Mouse (Mus musculus) liver, embryonic 16.5 days (tissue): ENCODE results near the gene Brk1. TPM values are rescaled to one million over a fixed set of nuclear protein-coding genes. Genes with fewer than 3 reads are reported as not detected.
A peak's percentile ranks its signal among the peaks of the same experiment; 100 is the strongest.

Experiments
- ATAC-seq: fragments of 200-750 bp; cut with Nextera tagmentation; 2 replicates; pipeline ENCODE4 v1.8.0; 2017; ENCODE audit warnings: low read depth, mild to moderate bottlenecking, moderate number of reproducible peaks, moderate library complexity
- H3K27ac ChIP-seq: fragments of 300-500 bp; sonication (generic); 2 replicates; pipeline ENCODE4 v1.5.1; 2014; ENCODE audit warnings: mild to moderate bottlenecking, low read length
- H3K27me3 ChIP-seq: fragments of 300-500 bp; sonication (generic); 2 replicates; pipeline ENCODE4 v1.6.1; 2014; ENCODE audit warnings: low read depth, low read length, mixed read lengths; ENCODE audit not compliant: control insufficient read depth, insufficient read depth
- H3K36me3 ChIP-seq: fragments of 300-500 bp; sonication (generic); 2 replicates; pipeline ENCODE4 v1.6.1; 2014; ENCODE audit warnings: mild to moderate bottlenecking; ENCODE audit not compliant: control insufficient read depth, insufficient read depth
- H3K4me1 ChIP-seq: fragments of 300-500 bp; sonication (generic); 2 replicates; pipeline ENCODE4 v1.6.1; 2014; ENCODE audit warnings: low read depth, low read length, mixed read lengths; ENCODE audit not compliant: control insufficient read depth
- H3K4me2 ChIP-seq: fragments of 300-500 bp; sonication (generic); 2 replicates; pipeline ENCODE4 v1.6.1; 2014; ENCODE audit warnings: low read depth, low read length, mixed read lengths
- H3K4me3 ChIP-seq: fragments of 300-500 bp; sonication (generic); 2 replicates; pipeline ENCODE4 v1.5.1; 2014; ENCODE audit warnings: low read depth, mild to moderate bottlenecking, low read length
- H3K9ac ChIP-seq: fragments of 300-500 bp; sonication (generic); 2 replicates; pipeline ENCODE4 v1.6.1; 2014; ENCODE audit warnings: low read depth, low read length
- H3K9me3 ChIP-seq: fragments of 300-500 bp; sonication (generic); replicated peaks from 2 replicates; pipeline ENCODE4 v1.6.1; 2016; ENCODE audit warnings: low read length; ENCODE audit not compliant: control insufficient read depth
- WGBS: fragments of 180-500 bp; shearing (Covaris S2); extraction: QIAGEN DNeasy Blood & Tissue Kit; methylation state at CpG from one replicate; pipeline ENCODE4 v1.1.7; 2014; ENCODE audit not compliant: insufficient replicate concordance; 5-methylcytosine and 5-hydroxymethylcytosine counted together
- polyA plus RNA-seq: library from polyadenylated mRNA; unstranded; fragments of >200 nt; fragmentation: Nextera tagmentation; extraction: Ambion mirVana; gene quantifications from 2 replicates; pipeline ENCODE4 v1.2.1, GENCODE M21; 2015

Gene Brk1
- polyA plus RNA-seq, 1 experiment from 2014 or later = 77.9 TPM

DNA sequence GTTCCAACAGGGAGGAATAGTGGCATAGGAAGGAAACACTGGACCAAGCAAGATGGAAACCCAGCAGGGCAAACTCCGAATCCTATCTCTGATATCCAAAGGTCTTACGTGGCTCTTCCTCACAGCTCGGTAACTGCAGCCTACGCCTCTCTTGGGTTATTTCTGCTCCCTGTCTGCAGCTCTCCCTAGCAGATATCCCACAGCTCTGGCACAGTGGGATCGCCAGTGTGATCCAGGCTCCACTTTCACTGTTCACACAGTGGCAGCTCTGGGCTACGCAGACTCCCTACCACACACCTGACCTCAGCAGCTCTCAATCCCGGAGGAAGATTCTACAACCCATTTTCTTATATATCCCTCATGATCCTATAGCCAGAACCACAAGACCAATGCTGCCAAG lies 9.6 kb downstream of the Brk1 start:
- Histone ChIP-seq H3K27ac (no peak overlapping the region), H3K36me3 (peaks cover 23% of the 10 kb centered on the region), H3K4me2 (no peak overlapping the region), H3K9me3 (no peaks in the 10 kb centered on the region), H3K4me3 (no peak overlapping the region), H3K27me3 (no peaks in the 10 kb centered on the region), H3K4me1 (peaks cover 2% of the 10 kb centered on the region; the same call in 1 of the 2 replicates), H3K9ac (no peak overlapping the region)
- 88% methylated on average over 7 of the region's 7 CpGs for WGBS
- no peak for ATAC-seq

GRCm38 (mm10) chr6:113614997-113615396 lies 10.4 kb downstream of the Brk1 start:
- H3K27ac ChIP-seq = no peak overlapping the region
- H3K27me3 ChIP-seq = no peaks in the 10 kb centered on the region
- 90% methylated on average over 8 of the region's 8 CpGs for WGBS
- ATAC-seq = no peak
- H3K9me3 ChIP-seq = no peaks in the 10 kb centered on the region
- peaks cover 2% of the 10 kb centered on the region; the same call in 1 of the 2 replicates for H3K4me1 ChIP-seq
- H3K36me3 ChIP-seq = peaks cover 23% of the 10 kb centered on the region
- no peak overlapping the region for H3K4me2 ChIP-seq
- no peak overlapping the region for H3K4me3 ChIP-seq
- H3K9ac ChIP-seq = no peak overlapping the region

DNA sequence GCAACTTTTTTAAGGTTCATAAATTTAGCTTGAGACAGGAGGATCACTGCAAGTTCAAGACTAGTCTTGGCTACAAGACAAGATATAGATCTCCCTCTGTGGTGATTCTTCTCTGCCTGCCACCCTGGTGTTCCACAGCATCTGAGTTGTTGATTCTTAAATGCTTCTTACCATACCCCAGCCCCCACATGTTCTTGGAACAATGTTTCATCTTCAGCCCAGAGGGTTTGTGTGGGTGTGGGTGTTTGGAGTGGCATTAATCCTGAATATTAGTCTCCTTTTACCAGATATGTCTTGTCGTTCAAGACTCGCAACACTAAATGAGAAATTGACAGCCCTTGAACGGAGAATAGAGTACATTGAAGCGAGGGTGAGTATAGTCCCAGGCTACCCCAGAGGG lies 10.9 kb downstream of the Brk1 start:
- H3K27ac ChIP-seq = no peak overlapping the region
- ATAC-seq = no peak
- peaks cover 23% of the 10 kb centered on the region for H3K36me3 ChIP-seq
- no peak overlapping the region for H3K4me2 ChIP-seq
- WGBS = 84% methylated on average over 4 of the region's 4 CpGs
- H3K27me3 ChIP-seq = no peaks in the 10 kb centered on the region
- no peak overlapping the region for H3K4me3 ChIP-seq
- H3K4me1 ChIP-seq = peaks cover 2% of the 10 kb centered on the region; the same call in 1 of the 2 replicates
- no peak overlapping the region for H3K9ac ChIP-seq
- H3K9me3 ChIP-seq = no peaks in the 10 kb centered on the region

DNA sequence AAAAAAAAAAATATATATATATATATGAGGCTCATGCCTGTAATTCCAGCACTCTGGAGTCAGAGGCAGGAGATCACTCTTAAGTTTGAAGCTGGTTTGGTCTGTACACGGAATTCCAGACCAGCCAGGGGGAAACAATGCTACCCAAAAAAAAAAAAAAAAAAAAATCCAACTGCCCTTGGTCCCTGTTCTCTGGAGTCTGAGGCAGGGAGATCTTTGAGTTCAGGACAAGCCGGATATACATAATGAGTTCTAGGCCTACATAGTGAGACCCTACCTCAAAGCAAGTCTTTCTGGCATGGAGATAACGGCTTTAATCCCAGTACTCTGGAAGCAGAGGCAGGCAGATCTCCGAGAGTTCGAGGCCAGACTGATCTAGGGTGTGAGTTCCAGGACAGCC lies 18.8 kb downstream of the Brk1 start:
- H3K9me3 ChIP-seq = no peaks in the 10 kb centered on the region
- H3K9ac ChIP-seq = peak overlapping the region; percentile 46; the same call in 1 of the 2 replicates
- H3K36me3 ChIP-seq = no peaks in the 10 kb centered on the region; the same call in 1 of the 2 replicates
- peak overlapping the region; percentile 97 for H3K4me2 ChIP-seq
- 40% methylated on average over 5 of the region's 5 CpGs for WGBS
- peak overlapping the region; percentile 88 for H3K4me3 ChIP-seq
- no peaks in the 10 kb centered on the region for H3K27me3 ChIP-seq
- ATAC-seq = no peak
- H3K27ac ChIP-seq = peak overlapping the region; percentile 56
- peaks cover 18% of the 10 kb centered on the region for H3K4me1 ChIP-seq

GRCm38 (mm10) chr6:113623941-113624751 lies 19.6 kb downstream of the Brk1 start, which contains the start of gene Vhl:
Gene Vhl (plus strand): TSS chr6:113623959.
- Histone ChIP-seq H3K36me3 (no peaks in the 10 kb centered on the region; the same call in 1 of the 2 replicates), H3K4me1 (peaks cover 18% of the 10 kb centered on the region), H3K4me2 (peak within 1 kb of the TSS; percentile 97), H3K27me3 (no peaks in the 10 kb centered on the region), H3K9ac (peak within 1 kb of the TSS; percentile 93), H3K4me3 (peak within 1 kb of the TSS; percentile 88), H3K27ac (peak within 1 kb of the TSS; percentile 91), H3K9me3 (no peaks in the 10 kb centered on the region)
- under 1% methylated on average over 67 of the region's 76 CpGs for WGBS
- peak; percentile 91 for ATAC-seq

GRCm38 (mm10) chr6:113624989-113625770 lies 20.6 kb downstream of the Brk1 start:
- H3K36me3 ChIP-seq = peaks cover 4% of the 10 kb centered on the region; the same call in 1 of the 2 replicates
- H3K27me3 ChIP-seq = no peaks in the 10 kb centered on the region
- ATAC-seq = no peak
- H3K9me3 ChIP-seq = no peaks in the 10 kb centered on the region
- H3K27ac ChIP-seq = no peak overlapping the region
- H3K4me2 ChIP-seq = peak overlapping the region; percentile 97
- 60% methylated on average over 5 of the region's 5 CpGs for WGBS
- peak overlapping the region; percentile 93; the same call in 1 of the 2 replicates for H3K9ac ChIP-seq
- peaks cover 18% of the 10 kb centered on the region for H3K4me1 ChIP-seq
- peak overlapping the region; percentile 88 for H3K4me3 ChIP-seq

DNA sequence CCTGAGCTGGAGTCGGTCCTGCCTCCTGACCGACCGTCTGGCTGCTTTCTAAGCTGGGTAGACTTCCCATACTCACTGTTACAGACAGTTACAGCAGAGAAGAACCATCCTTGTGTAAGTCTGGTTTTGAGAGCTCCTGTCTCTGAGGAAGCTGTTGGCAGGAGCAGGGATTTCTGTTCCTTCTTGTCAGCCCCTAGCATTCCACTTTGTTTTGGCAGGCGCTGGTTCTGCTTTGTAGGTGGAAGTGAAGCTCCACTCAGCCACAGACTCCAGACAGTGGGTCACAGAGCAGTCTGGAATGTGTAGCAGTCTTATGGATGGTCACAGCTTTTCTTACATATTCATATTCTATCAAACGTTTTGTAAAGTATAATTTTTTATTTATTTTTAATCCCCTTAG lies 25.8 kb downstream of the Brk1 start:
- H3K36me3 ChIP-seq = peaks cover 7% of the 10 kb centered on the region; the same call in 1 of the 2 replicates
- H3K27me3 ChIP-seq = no peaks in the 10 kb centered on the region
- no peak for ATAC-seq
- no peaks in the 10 kb centered on the region for H3K9me3 ChIP-seq
- H3K4me3 ChIP-seq = no peak overlapping the region
- no peak overlapping the region for H3K27ac ChIP-seq
- H3K4me1 ChIP-seq = peaks cover 2% of the 10 kb centered on the region
- WGBS = 62% methylated on average over 5 of the region's 5 CpGs
- H3K9ac ChIP-seq = no peak overlapping the region
- H3K4me2 ChIP-seq = no peak overlapping the region

DNA sequence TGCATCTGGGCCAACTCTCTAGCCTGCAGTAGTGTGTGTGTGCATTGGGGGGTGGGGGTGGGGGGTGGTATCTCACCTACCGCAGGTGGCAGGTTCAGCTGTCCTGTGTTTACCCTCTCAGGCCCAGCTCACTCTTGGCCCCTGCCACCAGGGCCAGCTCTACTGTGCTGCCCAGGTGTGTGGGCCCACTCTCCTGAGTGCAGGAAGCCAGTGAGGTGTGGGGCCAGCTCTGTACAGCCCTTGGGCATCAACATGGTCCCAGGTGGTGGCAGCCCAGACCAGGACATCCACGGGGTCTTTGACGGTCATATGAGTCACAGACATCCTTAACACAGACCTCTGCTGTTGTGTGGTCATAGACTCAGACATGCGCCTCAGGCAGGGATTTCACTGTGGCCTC lies 28.3 kb downstream of the Brk1 start:
- no peaks in the 10 kb centered on the region for H3K27me3 ChIP-seq
- H3K9me3 ChIP-seq = no peaks in the 10 kb centered on the region
- no peak overlapping the region for H3K4me2 ChIP-seq
- no peak overlapping the region for H3K27ac ChIP-seq
- H3K4me3 ChIP-seq = no peak overlapping the region
- no peak overlapping the region for H3K9ac ChIP-seq
- 82% methylated on average over 4 of the region's 4 CpGs for WGBS
- H3K36me3 ChIP-seq = peaks cover 7% of the 10 kb centered on the region; the same call in 1 of the 2 replicates
- no peak for ATAC-seq
- H3K4me1 ChIP-seq = no peaks in the 10 kb centered on the region; the same call in 1 of the 2 replicates
